Mouse (Mus musculus) ZHBTc4 (cell line): ENCODE results near the gene Tnip3.

Experiments used
- DNase-seq: peaks from one replicate; pipeline ENCODE4 v3.0.0-alpha.2; 2011; ENCODE audit warnings: low read depth, low spot score

The Tnip3 gene

GRCm38 (mm10) chr6:65525192-65525591 is at the start of gene Tnip3:
Tnip3 (plus strand) TSS chr6:65525313.
- DNase-seq: no peak

DNA sequence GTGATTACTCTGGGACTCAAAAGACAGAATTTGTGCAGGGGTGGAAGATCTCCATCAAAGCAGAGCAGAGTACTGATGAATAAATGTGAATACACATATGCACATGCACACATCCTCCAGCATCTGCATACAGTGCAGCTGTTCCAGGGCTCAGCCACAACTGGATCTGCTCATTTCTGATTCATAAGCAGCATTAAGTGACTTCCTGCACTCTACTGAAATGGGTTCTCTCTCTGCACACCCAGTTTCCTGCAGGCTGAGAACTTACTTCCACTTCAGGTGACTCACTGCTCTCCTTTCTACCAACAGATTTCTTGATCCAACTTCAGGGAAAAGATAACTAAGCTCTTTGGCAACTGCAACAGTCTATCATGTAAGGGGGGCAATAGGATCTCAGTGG is 26.3 kb upstream of the Tnip3 start:
- DNase-seq: no peak

GRCm38 (mm10) chr6:65510051-65510669 is 15.0 kb upstream of the Tnip3 start:
- DNase-seq: peak; percentile 66

DNA sequence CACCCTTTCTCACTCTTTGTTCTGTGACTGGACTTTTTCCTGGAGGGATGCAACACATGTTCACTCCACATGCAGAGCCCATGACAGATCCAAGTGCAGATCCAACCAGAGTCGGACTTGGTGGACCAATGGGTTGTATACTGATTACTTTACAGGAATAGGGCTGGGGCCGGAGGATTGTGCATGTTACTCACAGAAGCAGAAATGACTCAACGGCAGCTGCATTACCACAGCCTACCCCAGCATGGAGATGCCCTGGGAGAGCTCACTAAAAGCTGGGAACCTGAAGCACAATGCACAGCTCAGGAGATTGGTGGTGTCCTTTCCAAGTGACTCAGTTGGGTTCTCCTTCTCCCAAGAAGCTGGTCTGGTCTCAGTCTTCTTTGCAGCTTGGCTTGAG is 11.3 kb upstream of the Tnip3 start:
- DNase-seq: no peak

GRCm38 (mm10) chr6:65516759-65517158 is 8.4 kb upstream of the Tnip3 start:
- DNase-seq: no peak

- no peak for DNase-seq
These were observed 4.3 kb upstream of the Tnip3 start for GRCm38 (mm10) chr6:65520821-65521220.

DNA sequence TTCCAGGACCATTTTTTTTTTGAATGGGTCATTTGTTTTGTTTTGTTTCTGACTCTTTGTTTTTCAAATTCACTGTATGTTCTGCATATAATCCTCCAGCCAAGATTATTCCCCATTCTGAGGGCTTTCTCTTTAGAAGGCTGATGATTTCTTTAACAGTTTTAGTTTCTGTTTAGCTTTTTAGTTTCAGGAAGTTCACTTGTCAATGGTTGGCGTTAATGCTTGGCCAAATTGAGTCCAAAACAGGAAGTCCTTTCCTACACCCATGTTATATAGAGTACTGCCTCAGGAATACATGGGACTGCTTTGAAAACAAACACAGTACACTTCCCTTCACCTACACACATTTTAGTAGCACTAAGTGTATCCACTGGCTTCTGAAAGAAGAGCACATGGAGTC is 2.8 kb downstream of the Tnip3 start:
- no peak for DNase-seq

GRCm38 (mm10) chr6:65531232-65531848 is 6.2 kb downstream of the Tnip3 start:
- no peak for DNase-seq

GRCm38 (mm10) chr6:65533687-65534086 is 8.6 kb downstream of the Tnip3 start:
- DNase-seq: no peak

DNA sequence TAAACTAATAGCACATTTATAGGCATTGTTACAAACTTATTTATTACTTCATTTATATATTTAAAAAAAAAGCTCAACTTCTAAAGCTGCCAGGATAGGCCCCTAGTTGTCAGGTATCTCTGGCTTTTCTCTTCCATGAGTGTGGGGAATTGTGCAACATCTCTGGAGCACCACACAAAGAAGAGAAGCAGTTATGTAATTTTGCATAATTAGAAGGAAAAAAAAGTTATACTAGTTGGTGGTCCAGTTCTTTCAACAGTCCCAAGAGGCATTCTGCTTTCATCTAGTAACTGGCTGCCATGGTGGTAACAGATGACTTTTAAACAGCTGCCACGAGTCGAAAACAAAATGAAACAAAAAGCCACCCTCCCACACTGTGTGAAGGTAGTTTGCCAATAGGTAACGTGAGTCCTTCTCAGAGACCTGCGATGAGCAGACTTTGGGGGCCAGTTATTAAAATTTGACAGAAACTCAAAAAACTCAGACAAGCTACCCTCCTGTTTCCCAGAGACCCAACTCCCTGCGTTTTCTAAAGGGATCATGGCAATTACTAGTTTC is 12.3 kb downstream of the Tnip3 start:
- no peak for DNase-seq

DNA sequence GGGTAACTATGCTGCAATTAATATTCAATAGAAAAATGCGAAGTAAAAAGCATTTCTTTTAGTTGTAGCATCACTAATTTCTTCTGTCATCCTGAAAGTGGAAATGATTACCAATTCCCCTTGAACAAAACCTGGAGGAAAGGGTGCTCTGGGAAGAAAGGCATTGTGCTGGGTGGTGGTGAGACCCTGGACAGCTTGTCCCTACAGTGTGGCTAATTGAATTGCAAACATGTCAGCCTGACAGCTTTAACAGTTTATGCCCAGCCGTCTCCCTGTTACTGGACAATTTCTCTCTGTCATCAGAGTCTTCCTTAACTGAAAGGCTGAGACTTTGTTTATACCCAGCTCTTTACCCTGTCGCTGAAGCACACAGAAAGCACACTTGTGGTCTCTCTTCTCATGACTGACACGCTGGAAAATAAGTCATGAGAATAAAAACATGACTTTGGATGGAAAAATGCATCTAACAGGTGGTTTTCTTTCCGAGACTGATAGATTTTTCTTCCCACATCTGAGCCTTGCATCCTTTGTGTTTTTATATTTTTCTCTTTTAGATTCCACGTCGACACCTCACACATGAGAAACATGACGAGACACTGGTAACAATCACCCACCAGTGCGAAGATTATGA is 13.0 kb downstream of the Tnip3 start:
- DNase-seq: no peak

- DNase-seq: no peak
These were observed 13.8 kb downstream of the Tnip3 start for GRCm38 (mm10) chr6:65538921-65539320.

DNA sequence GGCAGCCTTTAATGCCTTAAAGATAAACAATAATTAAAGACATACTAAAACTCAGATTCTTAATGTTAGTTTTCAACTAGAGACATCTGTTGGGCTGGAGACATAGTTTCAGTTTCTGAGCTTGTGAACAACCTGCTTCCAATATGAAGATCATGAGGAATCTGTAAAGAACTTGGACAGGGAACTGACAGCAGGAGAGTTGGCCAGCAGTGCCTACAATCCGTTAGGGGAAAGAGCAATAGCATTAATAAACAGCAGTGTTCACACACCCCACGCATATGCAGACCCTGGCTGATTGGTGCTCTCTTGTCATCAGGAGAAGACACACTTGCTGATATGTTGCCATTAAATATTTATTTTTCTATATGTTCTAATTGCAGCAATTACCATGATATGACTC is 15.0 kb downstream of the Tnip3 start:
- no peak for DNase-seq

GRCm38 (mm10) chr6:65541094-65541493 is 16.0 kb downstream of the Tnip3 start:
- no peak for DNase-seq

GRCm38 (mm10) chr6:65542391-65542790 is 17.3 kb downstream of the Tnip3 start:
- DNase-seq: no peak

GRCm38 (mm10) chr6:65542913-65543312 is 17.8 kb downstream of the Tnip3 start:
- DNase-seq: no peak

GRCm38 (mm10) chr6:65563887-65564656 is 39.0 kb downstream of the Tnip3 start:
- no peak for DNase-seq

DNA sequence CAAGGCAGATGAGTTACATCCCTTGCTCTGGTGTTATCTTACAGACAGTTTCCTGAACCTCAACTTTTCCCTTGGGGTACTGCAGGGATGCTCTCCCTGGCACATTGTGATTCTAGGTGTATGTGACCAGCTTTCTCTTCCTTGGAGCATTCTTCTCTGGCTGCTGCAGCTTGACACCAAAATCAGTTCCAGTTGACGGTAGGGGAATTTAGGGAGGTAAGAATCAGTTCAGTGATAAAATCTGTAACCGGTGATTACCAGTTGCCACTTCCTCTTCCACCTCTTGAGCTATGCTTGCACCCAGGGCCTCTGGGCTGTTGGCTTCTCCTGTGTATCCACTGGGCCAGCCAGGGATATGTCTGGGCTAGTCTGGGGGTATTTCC is 39.5 kb downstream of the Tnip3 start:
- DNase-seq: no peak

GRCm38 (mm10) chr6:65569741-65570140 is 44.6 kb downstream of the Tnip3 start:
- peak; percentile 73 for DNase-seq

DNA sequence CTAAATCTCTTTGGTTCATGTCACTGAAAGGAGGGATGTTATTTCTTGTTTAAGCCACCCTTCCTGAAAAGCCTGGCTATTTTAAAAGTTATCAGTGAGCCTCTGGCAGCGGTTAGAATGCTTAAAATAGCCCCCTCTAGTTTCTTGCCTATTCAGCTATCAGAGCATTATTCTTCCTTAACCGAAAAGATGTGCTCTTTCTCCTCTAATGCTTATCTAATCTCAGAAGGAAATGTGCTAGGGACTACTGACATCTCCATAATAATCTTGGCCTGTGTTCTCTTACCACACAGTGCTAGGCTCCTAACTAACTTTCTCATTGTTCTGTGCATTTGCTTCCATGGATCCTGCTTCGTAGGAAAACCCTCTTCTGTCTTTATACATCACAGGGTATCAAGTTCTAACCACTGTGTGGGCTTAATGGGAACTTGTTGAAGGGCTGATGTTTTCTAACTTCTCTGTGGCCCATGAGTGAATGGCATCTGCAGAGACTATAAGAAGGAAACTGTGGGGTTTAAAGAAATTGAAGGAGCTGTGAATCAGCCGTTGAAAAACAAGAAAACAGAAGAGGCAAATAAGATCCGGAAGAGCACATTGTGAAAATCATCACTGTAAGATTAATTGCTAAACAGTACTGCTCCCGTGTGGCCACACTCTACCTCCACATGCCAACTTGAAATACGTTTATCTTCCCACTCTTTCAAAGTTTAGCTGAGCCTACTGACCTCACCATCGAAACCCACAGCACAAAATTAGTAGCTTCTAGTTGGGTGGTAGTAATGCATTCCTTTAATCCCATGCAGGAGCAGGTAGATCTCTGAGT is 53.2 kb downstream of the Tnip3 start:
- no peak for DNase-seq

GRCm38 (mm10) chr6:65583029-65583428 is 57.9 kb downstream of the Tnip3 start:
- no peak for DNase-seq
